Mouse (Mus musculus) liver, embryonic 14.5 days (tissue): ENCODE data around the gene Wnt3a.

Experiments
- CTCF ChIP-seq: IDR thresholded peaks from 2 replicates; pipeline ENCODE4 v1.5.1; 2016; ENCODE audit warnings: antibody characterized with exemption, low read depth, control low read depth
- EP300 ChIP-seq: IDR thresholded peaks from 2 replicates; pipeline ENCODE4 v1.6.1; 2016; ENCODE audit warnings: antibody characterized with exemption, low read depth

DNA sequence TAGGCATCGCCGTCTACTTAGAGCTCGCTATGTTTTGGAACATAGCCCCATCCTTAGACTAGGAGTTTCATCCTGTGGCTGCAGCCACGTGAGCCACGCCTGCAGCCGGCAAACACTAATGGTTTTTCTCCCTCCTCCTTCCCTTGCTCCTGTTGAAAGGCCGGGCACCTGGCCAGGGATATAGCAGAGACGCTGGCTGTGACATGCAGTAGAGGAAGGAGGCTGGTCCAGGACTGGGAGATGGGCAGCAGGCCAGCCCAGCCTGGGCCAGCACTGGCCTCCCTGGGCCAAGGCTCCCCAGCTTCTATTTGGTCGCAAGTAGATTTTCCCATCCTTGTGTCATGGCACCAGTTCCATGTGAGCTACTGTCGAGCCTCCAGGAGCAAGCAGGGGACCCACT is 7.6 kb downstream of the Wnt3a start:
- TF ChIP-seq CTCF (no peak), EP300 (no peak)
